Mouse (Mus musculus): ENCODE data around the gene Gm3526. TPM values are rescaled to one million over a fixed set of nuclear protein-coding genes. Genes with fewer than 3 reads are reported as not detected.
"Not testable (repeated sequence)": the region's sequence is repeated elsewhere in the genome, so short reads cannot be mapped to it uniquely, and the experiment has no call there.

Gene Gm3526
- total RNA-seq (2021), result not detected

DNA sequence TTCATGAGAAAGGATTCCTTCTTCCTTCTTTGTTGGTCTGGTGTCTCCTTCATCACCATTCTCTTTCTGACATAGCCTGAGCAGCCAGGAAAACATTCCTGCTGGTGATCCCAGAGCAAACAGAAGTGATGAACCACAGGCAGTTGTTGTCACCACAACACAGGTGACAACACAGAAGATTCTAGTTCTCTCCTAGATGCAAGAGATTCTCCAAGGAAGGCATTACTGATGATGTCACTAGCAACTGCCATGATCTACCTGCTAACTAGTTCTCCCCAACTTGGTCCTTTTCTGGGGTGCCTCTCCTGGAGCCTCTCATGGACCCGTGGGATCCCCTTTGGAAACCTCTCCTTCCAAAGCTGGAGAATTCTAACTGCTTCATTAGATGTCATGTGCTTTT, at the start of gene Gm3526:
Gene Gm3526 (minus strand): TSS at position 101 of the 400 bp plus-strand sequence.
- intact Hi-C loops (cut with DNase I); DNase-seq (ENCODE audit: low spot score in 2 of 2): not testable (repeated sequence)

Other genes with a start within 250 kb of the Gm3526 start
- 1 to 10 TPM in 1 of 2 experiments, not detected in 1; 1.4 TPM for gene Gm3298, start 244.7 kb downstream of the Gm3526 start, total RNA-seq (2021)
- gene 4930555G01Rik, start 210.0 kb downstream of the Gm3526 start, total RNA-seq (2021), result not detected
- gene Gm8281, start 189.5 kb downstream of the Gm3526 start, total RNA-seq (2021), result 1 to 10 TPM in 1 of 2 experiments, under 1 TPM in 1; 0.99 to 1.4 TPM
- not detected for gene Gm8279, start 129.1 kb downstream of the Gm3526 start, total RNA-seq (2021)
- not detected for gene Gm3317, start 96.0 kb downstream of the Gm3526 start, total RNA-seq (2021)
- gene Gm8271, start 74.8 kb downstream of the Gm3526 start, total RNA-seq (2021), result not detected
- not detected for gene Gm3542, start 74.3 kb upstream of the Gm3526 start, total RNA-seq (2021)
- gene Gm3500, start 128.5 kb upstream of the Gm3526 start, total RNA-seq (2021), result not detected
- 1 to 10 TPM; 2.2 to 2.8 TPM for gene Gm3194, start 194.9 kb upstream of the Gm3526 start, total RNA-seq (2021)
- gene Gm8246, start 217.2 kb upstream of the Gm3526 start, total RNA-seq (2021), result not detected
- not detected for gene Gm3187, start 223.6 kb upstream of the Gm3526 start, total RNA-seq (2021)
- gene Gm3488, start 241.1 kb upstream of the Gm3526 start, total RNA-seq (2021), result 1 to 10 TPM; 1.2 to 1.4 TPM